Mouse (Mus musculus): ENCODE results near the gene Tgif2lx1. TPM values are rescaled to one million over a fixed set of nuclear protein-coding genes. Genes with fewer than 3 reads are reported as not detected.
"Not testable (repeated sequence)": the region's sequence is repeated elsewhere in the genome, so short reads cannot be mapped to it uniquely, and the experiment has no call there.

Tgif2lx1 gene
- total RNA-seq (2014; fragmentation: Nextera tagmentation) (not detected in 2 replicates), total RNA-seq (2017) (not detected in 2 replicates)

- ATAC-seq (replicated peaks; ENCODE audit: low FRiP score, low TSS enrichment, poor library complexity, severe bottlenecking) = not testable (repeated sequence)
Measured at GRCm38 (mm10) chrX:118480637-118481036, at the start of gene Tgif2lx1. Gene Tgif2lx1, minus strand, starts transcription at chrX:118480737.

Other genes with a start within 250 kb of the Tgif2lx1 start
- not detected in 2 replicates for gene Tgif2lx2, start 53.5 kb downstream of the Tgif2lx1 start, total RNA-seq (2014; fragmentation: Nextera tagmentation)
- gene Tgif2lx2, start 53.5 kb downstream of the Tgif2lx1 start, total RNA-seq (2017) = not detected in 2 replicates